Mouse (Mus musculus) gastrocnemius, adult 18-20 months (tissue): ENCODE data around the gene Sgsm2. TPM values are rescaled to one million over a fixed set of nuclear protein-coding genes. Genes with fewer than 3 reads are reported as not detected.

Experiments used
- microRNA-seq: library from miRNA; unstranded; fragments of <30 nt; microRNA quantifications from one replicate; pipeline ENCODE4 v1.2.0, GENCODE M21; 2021
- total RNA-seq, 2 experiments: library from RNA; stranded (reverse); gene quantifications; 2 replicates each; pipeline ENCODE4 v1.2.3; 2021

The Sgsm2 gene
- total RNA-seq, 2 experiments from 2014 or later, result 1.6 to 2.4 TPM

Small RNA genes within 50 kb of the gene (microRNA-seq; reads per million reads assigned to microRNA genes)
- gene Mir6926, result 1.0 reads per million

Other genes starting within 250 kb of the Sgsm2 start
- gene Cluh, start 247.6 kb downstream of the Sgsm2 start, total RNA-seq, result 10 to 100 TPM; 90.2 to 100.0 TPM
- 100 to 1,000 TPM; 107 to 138 TPM for gene Pafah1b1, start 172.4 kb downstream of the Sgsm2 start, total RNA-seq
- 10 to 100 TPM; 11.1 to 14.2 TPM for gene Mettl16, start 126.2 kb downstream of the Sgsm2 start, total RNA-seq
- gene Mnt, start 66.1 kb downstream of the Sgsm2 start, total RNA-seq, result 1 to 10 TPM; 4.8 to 7.0 TPM
- gene Tsr1, start 1.0 kb upstream of the Sgsm2 start, total RNA-seq, result 10 to 100 TPM; 22.8 to 26.7 TPM
- 10 to 100 TPM; 11.8 to 12.3 TPM for gene Smg6, start 28.8 kb upstream of the Sgsm2 start, total RNA-seq
- 10 to 100 TPM; 15.6 to 22.8 TPM for gene Srr, start 28.9 kb upstream of the Sgsm2 start, total RNA-seq